Mouse (Mus musculus): ENCODE data around the gene Pelp1.
"Not testable (repeated sequence)": the region's sequence is repeated elsewhere in the genome, so short reads cannot be mapped to it uniquely, and the experiment has no call there.

The Pelp1 gene

DNA sequence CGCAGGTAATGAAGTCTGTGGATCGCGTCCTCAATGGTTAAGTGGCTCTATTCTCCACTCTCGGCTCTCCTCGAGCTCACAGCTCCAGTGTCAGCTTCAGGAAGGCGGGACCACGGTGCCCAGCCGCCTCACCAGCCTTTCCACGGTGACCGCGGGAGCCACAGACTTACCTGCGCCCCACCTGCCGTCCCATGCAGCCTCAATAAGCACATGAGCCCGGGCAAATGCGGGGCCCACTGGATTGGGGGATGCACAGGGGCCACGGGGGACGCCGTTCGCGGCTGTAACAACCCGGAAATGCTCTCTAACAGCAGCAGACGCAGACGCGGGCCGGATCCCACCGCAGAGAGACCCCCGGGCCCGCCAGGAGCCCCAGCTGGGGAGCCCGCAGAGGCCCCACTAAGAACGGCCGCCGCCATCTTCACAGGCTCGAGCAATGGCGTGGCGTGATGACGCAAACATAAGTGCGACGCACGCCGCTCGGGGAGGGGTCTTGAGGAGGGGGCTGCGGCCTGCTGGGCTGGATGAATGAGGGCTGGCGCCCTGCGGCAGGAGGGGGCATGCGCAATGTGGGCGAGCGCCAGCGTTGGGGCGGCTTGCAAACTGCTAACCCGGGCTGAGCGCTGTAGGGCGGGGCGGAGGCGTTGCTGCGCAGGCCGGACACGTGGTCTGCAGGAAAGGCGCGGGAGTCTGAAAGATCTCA, at the start of gene Pelp1:
Pelp1 (minus strand) TSS at position 438 of the 703 bp plus-strand sequence.
- peak; percentile 76 for DNase-seq

GRCm38 (mm10) chr11:70458688-70459600, 49.1 kb upstream of the Pelp1 start, which contains the start of gene Zmynd15:
Zmynd15 (plus strand) TSS chr11:70459433.
- DNase-seq, result no peak

DNA sequence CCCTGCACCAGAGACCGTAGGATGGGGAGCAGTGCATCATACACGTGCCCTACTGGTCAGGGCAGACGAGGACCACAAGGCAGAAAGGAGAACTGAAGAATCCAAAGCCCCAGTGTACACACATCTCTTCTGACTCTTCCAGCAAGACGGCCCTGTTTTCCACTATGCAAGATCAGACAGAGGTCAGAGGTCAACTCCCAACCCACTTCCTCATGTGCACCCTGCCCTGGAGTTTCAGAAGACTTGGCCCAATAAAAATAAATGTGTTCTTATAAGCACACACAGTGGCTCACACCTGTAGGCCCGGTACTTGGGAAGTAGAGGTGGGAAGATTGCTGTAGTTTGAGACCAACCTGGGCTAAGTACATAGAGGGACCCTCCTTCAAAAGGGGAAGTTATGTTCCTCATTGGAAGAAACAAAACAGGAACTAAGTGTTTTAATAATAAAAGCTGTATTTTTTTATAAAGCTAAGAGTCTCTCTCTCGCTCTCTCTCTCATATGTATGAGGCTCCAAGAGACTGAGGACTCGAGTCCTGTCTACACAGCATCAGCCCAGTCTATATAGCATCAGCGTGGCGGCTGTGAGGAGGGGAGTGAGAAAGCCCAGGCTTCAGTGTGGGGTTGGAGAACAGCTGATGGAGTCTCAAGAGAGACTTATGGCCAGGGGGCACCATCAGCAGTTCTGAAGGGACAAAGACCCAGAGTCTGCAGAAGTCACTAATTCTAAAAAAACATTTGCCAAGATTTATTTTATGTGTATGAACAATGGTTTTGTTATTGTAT, 43.6 kb upstream of the Pelp1 start:
- DNase-seq, result peak in 1 of 2 experiments; percentile 35

- DNase-seq, result peak; percentile 90 to 93
Measured at GRCm38 (mm10) chr11:70451797-70452498, 42.1 kb upstream of the Pelp1 start, which contains the start of gene Med11. Med11 (plus strand) TSS chr11:70451919.

GRCm38 (mm10) chr11:70450926-70451325, 41.1 kb upstream of the Pelp1 start:
- no peak for DNase-seq

- no peak for DNase-seq
Measured at GRCm38 (mm10) chr11:70447373-70447772, 37.5 kb upstream of the Pelp1 start.

DNA sequence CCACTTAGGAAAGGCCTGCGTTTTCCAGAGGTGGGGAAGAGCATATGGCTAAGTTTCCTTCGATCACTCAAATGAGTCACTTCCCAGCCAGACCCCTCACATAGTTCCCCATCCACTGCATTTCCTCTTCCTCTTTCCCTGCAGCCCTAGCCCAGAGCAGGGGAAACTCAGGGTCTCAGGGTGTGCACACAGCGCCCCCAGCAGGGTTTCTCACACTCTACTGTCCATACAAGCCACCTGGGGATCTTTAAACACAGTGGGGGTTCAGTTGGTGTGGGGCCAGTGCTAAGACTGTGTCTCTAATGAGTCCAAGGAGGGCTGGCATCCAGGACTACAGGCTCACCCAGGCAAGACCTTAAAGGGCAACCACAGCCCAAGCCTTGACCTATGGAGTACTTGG, 36.9 kb upstream of the Pelp1 start:
- DNase-seq, result no peak

DNA sequence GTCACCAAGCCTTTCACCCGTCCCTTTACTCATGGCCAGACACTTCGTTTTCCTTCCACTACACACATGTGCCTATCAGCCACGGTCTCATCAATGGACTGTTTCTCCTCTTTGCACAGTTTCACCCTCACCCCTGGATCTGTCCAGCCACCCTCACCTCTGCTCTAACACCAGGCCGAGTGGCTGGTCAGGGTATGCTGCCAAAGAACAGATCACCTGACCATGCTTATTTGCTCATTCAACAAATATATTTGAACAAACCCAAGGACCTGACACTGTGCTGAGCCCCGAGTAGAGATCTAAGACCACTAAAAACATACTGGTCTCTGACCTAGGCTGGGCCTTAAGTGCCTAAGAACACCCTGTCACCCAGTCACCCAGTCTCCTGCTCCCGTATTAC, 34.8 kb upstream of the Pelp1 start:
- DNase-seq, result no peak

GRCm38 (mm10) chr11:70443964-70444363, 34.1 kb upstream of the Pelp1 start:
- no peak for DNase-seq

GRCm38 (mm10) chr11:70441882-70442281, 32.1 kb upstream of the Pelp1 start:
- no peak for DNase-seq

DNA sequence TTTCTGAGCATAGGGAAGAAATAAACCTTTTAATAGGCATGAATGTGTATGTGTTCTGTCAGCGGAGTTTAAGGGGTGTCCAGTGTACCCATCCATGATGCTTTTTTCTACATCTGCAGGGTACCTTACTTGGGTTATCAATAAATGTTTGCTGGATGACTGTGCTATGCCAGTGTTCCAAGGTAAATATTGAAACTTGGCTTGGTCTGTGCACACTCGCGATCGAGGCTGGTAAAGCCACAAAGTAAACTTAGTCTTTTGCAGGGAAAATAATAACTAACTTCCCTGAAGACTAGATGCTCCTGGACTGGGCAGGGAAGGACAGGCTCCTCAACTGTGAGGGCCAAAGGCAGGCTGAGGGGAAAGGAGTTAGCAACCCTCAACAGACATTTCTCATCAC, 30.8 kb upstream of the Pelp1 start:
- DNase-seq, result no peak

DNA sequence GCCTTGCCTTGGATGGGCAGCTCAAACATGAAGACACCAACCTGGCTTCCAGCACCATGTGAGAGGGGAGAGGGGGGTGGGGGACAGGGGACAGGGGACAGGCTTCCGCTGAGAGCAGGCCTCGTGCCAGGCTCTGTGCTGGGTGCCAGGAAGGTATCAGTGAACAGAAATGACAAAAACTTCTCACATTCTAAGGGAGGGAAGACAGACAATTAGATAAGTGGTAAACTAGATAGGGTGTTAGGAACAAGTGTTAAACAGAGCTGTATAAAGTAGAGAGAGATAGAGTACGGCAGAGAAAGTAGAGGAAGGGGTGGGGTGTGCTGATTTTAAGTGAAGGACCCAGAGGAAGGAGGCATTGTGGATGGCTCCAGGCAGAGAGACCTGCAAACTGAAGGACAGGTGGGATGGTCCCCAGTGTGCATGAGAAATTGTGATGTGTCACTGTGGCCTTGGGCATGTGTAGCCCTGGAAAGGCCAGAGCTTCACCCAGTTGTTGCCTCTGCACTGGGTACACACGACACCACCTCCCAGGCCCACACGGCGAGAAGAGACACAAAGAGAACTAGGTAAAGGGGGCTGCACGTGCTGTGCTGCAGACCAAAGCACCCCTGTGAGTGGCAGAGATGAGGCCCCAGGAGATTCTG, 29.0 kb upstream of the Pelp1 start:
- DNase-seq, result no peak

GRCm38 (mm10) chr11:70437426-70437825, 27.6 kb upstream of the Pelp1 start:
- DNase-seq, result no peak

DNA sequence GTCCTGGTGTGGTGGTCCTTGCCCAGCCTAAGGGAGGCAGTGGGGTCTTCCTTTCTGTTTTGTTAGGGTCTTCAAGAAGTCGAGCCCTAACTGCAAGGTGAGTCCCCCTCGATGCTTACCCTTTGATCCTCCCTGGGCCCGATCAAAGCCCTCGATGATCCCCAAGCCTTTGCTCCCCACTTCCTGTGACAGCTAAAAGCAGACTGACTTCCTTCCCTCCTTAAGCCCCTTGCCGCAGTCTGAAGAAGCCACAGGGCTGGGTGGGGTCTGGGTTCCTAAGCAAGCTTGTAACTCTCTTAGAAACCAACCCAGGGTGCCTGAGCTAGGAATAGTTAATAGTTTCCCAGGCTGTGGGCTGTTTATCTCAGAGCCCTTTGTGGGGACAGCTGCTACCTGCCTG, 25.6 kb upstream of the Pelp1 start:
- no peak for DNase-seq

GRCm38 (mm10) chr11:70433951-70434350, 24.1 kb upstream of the Pelp1 start:
- DNase-seq, result no peak

DNA sequence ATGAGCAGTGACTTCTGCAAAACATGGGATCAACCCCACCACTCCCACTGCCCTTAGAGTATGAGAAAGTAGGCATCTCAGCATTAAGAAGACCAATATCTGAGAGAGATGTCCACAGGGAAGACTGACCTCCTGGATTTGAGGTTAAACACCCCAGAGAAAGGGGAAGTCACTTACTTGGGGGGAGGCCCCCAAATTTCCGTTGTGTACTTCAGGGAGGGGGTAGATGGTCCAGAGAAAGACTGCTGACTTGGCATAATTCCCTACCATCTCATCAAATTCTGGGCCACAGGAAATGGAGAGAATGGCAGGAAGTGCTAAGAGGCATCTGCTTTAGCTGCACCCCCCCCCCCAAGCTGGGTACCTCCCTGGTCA, 23.7 kb upstream of the Pelp1 start:
- no peak for DNase-seq

GRCm38 (mm10) chr11:70432895-70433568, 23.2 kb upstream of the Pelp1 start:
- no peak for DNase-seq

DNA sequence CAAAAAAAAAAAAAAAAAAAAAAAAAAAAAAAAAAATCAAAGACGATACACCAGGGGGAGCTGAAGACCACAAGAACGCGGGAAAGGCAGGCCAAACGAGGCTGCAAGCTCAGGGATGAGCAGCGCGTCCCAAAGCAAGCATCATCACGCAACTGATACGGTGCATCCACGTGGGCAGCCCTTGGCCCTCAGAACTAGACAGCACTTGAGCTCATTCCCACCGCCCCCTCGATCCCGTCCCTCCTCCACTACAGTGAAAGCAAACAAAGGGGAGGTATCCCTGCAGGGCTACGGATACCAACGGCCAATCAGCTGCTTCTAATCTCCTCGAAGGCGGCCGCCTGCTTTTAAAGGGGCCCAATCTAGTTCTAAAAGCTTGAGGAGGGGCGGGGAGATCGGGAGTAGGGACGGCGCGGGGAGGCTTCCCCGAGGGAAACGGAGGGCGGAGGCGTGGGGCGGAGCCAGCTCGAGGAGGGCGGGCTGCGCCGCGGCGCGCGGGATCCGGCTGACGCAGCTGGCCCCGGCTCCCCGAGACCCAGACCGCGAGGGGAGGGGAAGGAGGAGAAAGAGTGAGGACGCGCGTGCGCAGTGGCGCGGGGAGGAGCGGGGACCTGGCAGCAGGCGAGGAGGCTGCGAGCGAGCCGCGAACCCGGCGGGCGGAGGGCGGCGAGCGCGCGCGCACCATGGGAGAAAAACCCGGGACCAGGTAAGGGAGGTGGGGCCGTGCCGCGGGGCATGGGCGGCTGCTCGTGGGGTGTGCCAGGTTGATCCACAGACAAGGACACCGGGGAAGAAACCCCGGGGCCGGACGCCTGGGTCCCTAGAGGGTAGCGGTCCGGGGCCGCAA, 22.4 kb upstream of the Pelp1 start, which contains the start of gene Arrb2:
Arrb2 (plus strand) TSS at position 588 of the 847 bp plus-strand sequence.
- DNase-seq, result peak; percentile 96 to 97

- DNase-seq, result no peak
Measured at GRCm38 (mm10) chr11:70431574-70431973, 21.7 kb upstream of the Pelp1 start.

DNA sequence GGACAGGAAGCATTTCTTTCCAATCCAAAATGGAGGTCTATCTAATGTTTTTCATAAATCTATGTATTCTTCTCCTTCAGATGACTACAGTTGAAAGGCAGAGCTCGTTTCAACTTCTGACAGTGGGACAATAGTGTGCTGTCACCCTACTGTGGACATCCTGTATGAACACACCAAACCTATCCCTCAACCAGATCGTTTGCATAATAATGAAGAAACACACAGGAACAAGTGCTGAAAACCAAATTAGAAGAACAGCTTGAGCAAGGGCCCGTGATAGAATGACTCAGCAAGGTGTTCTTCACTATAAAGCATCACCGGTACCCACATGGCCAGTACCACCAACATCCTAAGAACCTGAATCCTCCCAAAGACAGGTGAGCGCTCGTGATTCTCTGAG, 16.8 kb upstream of the Pelp1 start:
- not testable (repeated sequence) for DNase-seq

Measured in spleen, adult 18-20 months (tissue).